Mouse (Mus musculus): ENCODE results near the gene Ap5z1.

Ap5z1 gene

GRCm38 (mm10) chr5:142439911-142440432, 23.8 kb upstream of the Ap5z1 start:
- peak; percentile 26 for DNase-seq (ENCODE audit: low spot score)

GRCm38 (mm10) chr5:142440451-142441147, 23.1 kb upstream of the Ap5z1 start:
- DNase-seq (ENCODE audit: low spot score) = peak; percentile 67

DNA sequence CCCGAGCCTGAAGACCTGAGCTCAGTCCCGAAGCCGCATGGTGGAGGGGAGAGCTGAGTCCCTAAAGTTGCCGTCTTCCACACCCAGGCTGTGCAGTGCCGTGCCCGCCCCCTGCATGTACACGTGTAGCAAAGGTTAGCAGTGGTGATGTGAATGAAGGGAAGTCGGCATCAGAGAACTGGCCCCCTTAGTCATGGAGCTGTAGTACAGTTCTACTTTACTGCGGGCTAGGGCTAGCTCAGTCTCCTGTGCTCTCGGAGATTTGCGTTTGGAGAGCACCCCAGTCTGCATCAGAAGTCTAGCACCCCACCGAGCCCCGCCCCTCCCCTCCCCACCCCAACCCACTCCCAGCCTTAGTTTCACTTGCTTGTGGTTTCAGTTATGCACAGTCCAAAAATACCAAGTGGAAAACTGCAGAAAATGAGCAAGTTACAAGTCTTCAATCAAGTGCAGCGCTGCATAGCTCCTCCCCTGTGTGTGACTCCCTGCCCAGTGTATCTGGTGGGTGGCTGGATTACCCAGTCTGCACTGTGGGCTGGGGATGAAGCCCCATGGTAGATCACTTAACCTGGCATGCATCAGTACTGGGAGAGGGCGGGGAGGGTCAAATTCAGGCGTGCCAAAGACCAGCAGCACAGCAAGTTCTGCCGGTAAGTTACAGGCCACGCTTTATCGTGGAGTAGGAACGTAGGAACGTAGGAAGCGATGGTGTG, 22.3 kb upstream of the Ap5z1 start:
- no peak for DNase-seq (ENCODE audit: low spot score)

DNA sequence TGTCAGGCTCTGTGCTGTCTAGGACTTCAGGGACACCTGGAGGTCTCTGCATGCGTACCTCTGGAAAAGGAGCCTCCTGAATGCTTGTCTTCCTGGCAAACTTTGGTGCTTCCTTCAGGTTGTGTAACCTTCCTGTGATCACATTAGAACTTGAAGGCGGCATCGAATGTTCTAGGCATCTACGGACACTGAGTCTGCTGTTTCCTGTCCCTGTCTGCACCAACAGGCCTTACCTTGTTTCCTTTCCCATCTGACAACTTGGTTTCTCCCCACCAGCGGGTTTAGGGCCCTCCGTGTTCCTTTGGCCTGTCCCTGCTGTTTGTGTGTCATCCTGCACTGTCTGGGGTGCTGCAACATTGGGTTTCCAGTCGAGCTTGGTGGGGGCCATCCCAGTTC, 21.7 kb upstream of the Ap5z1 start:
- DNase-seq (ENCODE audit: low spot score) = no peak

GRCm38 (mm10) chr5:142443514-142443913, 20.2 kb upstream of the Ap5z1 start:
- no peak for DNase-seq (ENCODE audit: low spot score)

- no peak for DNase-seq (ENCODE audit: low spot score)
Observed at GRCm38 (mm10) chr5:142443994-142444393, 19.8 kb upstream of the Ap5z1 start.

DNA sequence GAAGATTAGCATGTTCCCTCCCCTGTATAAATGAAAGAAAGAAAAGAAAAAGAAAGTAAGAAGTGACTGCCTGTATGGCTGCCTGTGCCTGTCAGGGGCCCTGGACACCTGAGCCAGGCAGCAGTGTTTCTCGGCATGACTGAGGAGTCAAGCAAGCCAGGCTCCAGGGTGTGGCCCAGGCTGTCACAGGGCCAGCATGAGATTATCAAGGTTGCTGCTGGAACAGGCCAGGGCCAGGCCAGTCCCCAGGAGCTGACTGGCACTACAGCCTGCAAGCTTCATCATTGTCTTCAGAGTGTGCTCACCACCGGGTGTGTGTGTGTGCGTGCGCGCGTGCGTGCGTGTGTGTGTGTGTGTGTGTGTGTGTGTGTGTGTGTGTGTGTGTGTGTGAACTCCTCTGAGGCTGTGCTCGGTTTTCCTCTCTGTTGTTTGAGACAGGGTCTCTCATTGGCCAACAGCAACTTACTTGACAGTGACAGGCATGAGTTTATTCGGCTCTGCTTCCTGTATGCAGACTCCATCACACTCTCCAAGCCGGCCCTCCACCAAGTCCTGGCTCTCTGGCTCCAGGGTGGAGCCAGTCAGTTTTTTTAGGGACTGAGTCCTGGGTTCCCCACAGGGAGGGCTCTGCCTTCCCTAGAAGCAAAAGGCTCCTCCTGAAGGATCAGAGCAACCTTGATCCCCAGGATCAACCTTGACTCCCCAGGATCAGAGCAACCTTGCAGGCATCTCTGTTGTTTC, 18.8 kb upstream of the Ap5z1 start:
- DNase-seq (ENCODE audit: low spot score) = no peak

DNA sequence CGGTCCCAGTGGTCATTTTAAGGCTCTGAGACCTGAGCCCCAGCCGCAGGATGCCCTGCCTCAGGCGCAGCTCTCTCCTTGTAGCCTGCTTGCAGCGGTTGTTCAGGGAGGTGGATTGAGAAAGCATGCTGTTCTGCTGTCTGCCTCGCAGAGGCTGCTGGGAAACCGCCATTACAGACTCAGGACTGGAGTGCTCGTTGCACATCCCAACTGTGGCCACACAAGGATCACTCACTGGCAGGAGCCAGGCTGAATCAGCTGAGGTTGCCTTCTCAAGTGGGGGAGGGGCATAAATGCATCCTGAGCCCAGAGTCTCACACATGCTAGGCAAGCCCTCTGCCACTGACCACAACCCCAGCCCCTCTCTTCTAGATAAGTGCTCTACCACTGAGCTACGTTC, 18.0 kb upstream of the Ap5z1 start:
- DNase-seq (ENCODE audit: low spot score) = no peak

- peak; percentile 83 for DNase-seq (ENCODE audit: low spot score)
Observed at GRCm38 (mm10) chr5:142448076-142448475, 15.7 kb upstream of the Ap5z1 start.

DNA sequence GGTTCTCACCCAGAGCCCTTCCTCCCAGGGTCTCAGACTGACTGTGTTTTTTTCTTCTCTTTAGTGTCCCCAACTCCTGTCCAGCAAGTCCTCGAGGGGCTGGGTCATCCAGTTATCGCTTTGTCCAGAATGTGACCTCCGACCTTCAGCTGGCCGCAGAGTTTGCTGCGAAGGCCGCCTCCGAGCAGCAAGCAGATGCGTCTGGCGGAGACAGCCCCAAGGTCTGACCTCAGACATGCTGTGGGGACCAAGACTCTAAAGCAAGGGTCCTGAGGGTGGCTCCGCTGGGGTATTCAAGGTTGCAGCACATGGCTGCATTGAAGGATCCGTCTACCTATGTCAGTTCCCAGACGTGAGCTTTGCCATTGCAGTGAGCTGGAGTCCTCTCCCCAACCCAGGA, 15.1 kb upstream of the Ap5z1 start:
- DNase-seq (ENCODE audit: low spot score) = no peak

- DNase-seq (ENCODE audit: low spot score) = no peak
Observed at GRCm38 (mm10) chr5:142450846-142451245, 12.9 kb upstream of the Ap5z1 start.

DNA sequence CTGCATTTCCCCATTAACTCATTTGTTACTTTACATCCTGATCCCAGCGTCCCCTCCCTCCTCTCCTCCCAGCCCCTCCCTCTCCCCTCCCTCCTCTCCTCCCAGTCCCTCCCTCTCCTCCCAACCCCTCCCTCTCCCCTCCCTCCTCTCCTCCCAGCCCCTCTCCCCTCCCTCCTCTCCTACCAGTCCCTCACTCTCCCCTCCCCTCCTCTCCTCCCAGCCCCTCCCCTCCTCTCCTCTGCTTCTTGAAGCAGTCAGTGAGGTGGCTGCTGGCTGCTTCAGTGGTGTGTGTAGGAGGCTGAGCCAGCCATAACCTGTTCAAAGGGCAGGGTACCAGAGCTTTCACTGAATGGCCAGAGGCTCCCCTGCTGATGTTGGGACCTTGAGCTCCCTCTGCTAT, 12.0 kb upstream of the Ap5z1 start:
- no peak for DNase-seq (ENCODE audit: low spot score)

DNA sequence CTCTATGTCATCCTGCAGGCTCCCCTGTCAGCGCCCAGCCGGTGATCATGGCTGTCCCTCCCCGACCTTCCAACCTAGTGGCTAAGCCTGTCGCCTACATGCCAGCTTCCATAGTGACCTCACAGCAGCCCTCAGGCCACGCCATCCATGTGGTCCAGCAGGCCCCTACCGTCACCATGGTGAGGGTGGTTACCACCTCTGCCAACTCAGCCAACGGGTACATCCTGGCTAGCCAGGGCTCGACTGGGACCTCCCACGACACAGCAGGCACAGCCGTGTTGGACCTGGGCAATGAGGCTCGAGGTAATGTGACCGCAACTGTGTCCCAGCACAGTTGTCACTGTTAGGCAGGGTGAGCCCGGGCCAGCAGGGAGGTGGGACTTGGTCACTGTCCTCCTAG, 10.0 kb upstream of the Ap5z1 start:
- no peak for DNase-seq (ENCODE audit: low spot score)

DNA sequence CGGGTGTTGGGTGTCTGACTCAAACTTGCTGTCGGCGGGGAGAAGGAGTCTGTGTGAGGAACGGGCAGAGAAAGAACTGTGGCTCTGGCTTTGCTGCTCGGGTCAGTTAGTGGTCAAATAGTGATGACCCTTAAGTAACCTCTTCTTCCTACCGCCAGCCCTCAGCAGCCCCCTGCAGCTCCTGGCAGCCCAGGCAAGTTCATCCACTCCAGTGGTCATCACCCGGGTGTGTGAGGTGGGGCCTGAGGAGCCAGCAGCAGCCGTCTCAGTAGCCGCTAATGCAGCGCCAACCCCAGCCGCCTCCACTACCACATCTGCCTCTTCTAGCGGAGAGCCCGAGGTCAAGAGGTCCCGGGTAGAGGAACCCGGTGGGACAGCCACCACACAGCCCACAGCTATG, 7.4 kb upstream of the Ap5z1 start:
- no peak for DNase-seq (ENCODE audit: low spot score)

DNA sequence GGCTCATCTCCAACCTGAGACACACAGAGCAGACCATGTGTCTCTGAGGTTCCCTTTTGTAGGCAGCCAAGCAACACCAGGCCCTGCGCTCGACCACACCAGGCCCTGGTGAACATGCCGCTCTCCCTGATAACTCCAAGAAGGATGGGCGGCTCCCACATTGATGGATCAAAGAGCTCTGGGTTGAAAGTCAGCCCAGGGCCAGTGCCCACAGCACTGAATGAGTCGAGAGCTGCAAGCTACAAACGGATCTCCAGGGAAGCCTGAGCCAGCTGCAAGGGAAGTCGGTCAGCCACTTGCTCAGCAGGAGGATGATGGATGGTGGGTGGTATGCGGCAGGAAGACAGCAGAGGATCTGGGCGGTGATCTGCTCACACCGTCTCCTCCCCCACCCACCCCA, 6.4 kb upstream of the Ap5z1 start:
- DNase-seq (ENCODE audit: low spot score) = no peak

- DNase-seq (ENCODE audit: low spot score) = no peak
Observed at GRCm38 (mm10) chr5:142458791-142459557, 4.8 kb upstream of the Ap5z1 start.

DNA sequence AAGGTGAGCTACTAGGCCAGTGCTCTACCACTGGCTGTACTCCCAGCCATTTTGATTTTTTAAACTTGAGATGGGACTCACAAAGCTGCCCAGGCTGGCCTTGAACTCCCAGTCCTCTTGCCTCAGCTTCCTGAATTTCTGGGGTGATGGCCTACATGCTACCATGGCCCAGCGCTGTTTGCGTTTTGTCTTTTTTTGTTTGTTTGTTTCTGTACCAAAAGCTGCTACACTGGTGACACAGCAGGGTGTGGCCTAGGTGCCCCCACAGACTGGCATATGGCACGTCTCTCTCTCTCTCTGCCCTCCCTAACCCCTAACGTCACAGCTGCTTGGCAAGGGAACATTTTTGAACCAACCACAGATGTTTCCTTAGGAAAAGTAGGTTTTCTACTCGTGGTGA, 3.9 kb upstream of the Ap5z1 start:
- DNase-seq (ENCODE audit: low spot score) = no peak

GRCm38 (mm10) chr5:142461942-142462640, 1.7 kb upstream of the Ap5z1 start:
- no peak for DNase-seq (ENCODE audit: low spot score)

- DNase-seq (ENCODE audit: low spot score) = no peak
Observed at GRCm38 (mm10) chr5:142462641-142462948, 1.1 kb upstream of the Ap5z1 start.

- DNase-seq (ENCODE audit: low spot score) = no peak
Observed at GRCm38 (mm10) chr5:142463011-142463410, 733 bp upstream of the Ap5z1 start.

DNA sequence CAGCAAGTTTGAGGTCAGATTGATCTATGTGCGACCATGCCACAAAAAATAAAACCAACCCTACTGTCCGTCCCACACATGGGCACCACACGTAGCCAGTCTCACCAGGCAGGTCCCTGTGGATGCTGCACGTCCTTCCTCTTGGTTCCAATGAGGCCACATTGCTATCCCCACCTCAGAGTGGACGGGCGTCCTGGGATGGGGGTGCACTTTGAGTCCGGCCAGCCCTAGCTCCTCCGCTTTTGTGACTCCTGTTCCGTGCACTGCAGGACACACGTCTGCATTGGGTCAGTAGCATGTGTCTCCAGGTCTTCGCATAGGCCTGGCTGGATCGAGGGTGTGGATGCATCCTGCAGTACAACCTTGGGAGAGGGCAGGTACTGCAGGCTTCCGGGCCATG, 4.6 kb downstream of the Ap5z1 start:
- no peak for DNase-seq (ENCODE audit: low spot score)

DNA sequence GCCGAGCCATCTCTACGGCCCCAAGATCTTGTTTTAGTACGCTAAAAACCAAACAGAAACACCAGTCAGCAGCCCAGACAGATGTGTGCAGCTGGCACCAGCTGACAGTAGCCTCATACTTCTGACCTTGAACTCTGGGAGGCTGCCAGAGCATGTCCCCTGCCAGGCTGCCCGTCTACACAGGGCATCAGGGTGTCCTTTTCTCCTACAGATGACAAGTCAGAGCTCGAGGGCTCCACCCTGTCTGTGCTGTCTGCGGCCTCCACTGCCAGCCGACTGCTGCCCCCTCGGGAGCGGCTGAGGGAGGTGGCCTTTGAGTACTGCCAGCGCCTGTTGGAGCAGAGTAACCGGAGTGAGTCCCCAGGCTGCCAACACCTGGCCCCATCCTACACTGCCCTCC, 6.1 kb downstream of the Ap5z1 start:
- DNase-seq (ENCODE audit: low spot score) = no peak
